Mouse (Mus musculus) kidney, adult 2 months (tissue): Measurements from ENCODE around the gene Dhx34. TPM values are rescaled to one million over a fixed set of nuclear protein-coding genes. Genes with fewer than 3 reads are reported as not detected.

Experiments
- DNase-seq: peaks from one replicate; pipeline ENCODE4 v3.0.0; 2021
- H3K27ac ChIP-seq: fragments of 200-500 bp; 2 replicates; pipeline ENCODE4 v1.5.1; 2012; ENCODE audit warnings: low read depth, low read length, control low read depth, inconsistent platforms; ENCODE audit not compliant: insufficient read depth
- H3K27me3 ChIP-seq: fragments of 200-500 bp; replicated peaks from 2 replicates; pipeline ENCODE4 v1.6.1; 2012; ENCODE audit warnings: mild to moderate bottlenecking, moderate library complexity, low read length, inconsistent platforms; ENCODE audit not compliant: control insufficient read depth, insufficient read depth
- H3K36me3 ChIP-seq: fragments of 200-500 bp; 2 replicates; pipeline ENCODE4 v1.6.1; 2012; ENCODE audit warnings: mild to moderate bottlenecking, moderate library complexity, low read length, inconsistent platforms; ENCODE audit not compliant: control insufficient read depth, insufficient read depth
- H3K4me1 ChIP-seq: fragments of 200-500 bp; 2 replicates; pipeline ENCODE4 v1.6.1; 2011; ENCODE audit warnings: low read length; ENCODE audit not compliant: control insufficient read depth, insufficient read depth
- H3K4me3 ChIP-seq: fragments of 200-500 bp; 2 replicates; pipeline ENCODE4 v1.5.1; 2011; ENCODE audit warnings: mild to moderate bottlenecking, low read depth, low read length, control low read depth; ENCODE audit not compliant: insufficient read depth
- CTCF ChIP-seq: fragments of 200-500 bp; conservative IDR thresholded peaks from 2 replicates; pipeline ENCODE4 v1.5.1; 2011; ENCODE audit warnings: low read depth, mild to moderate bottlenecking, control low read depth, low read length, moderate library complexity, mixed read lengths; ENCODE audit not compliant: insufficient read depth, insufficient read length
- POLR2A ChIP-seq: fragments of 200-500 bp; IDR thresholded peaks from one replicate; pipeline ENCODE4 v1.6.1; 2011; ENCODE audit warnings: low read depth, low read length, control low read depth
- WGBS: fragments of 180-500 bp; shearing (Covaris S2); methylation state at CpG from one replicate; pipeline ENCODE4 v1.1.7; 2018; 5-methylcytosine and 5-hydroxymethylcytosine counted together
- polyA plus RNA-seq: library from polyadenylated mRNA; depleted of rRNA; stranded (reverse); fragments of >200 nt; gene quantifications from 2 replicates; pipeline ENCODE4 v1.2.3, GENCODE M21; 2012

Dhx34 gene
- polyA plus RNA-seq, 1 experiment = 22.7 TPM

DNA sequence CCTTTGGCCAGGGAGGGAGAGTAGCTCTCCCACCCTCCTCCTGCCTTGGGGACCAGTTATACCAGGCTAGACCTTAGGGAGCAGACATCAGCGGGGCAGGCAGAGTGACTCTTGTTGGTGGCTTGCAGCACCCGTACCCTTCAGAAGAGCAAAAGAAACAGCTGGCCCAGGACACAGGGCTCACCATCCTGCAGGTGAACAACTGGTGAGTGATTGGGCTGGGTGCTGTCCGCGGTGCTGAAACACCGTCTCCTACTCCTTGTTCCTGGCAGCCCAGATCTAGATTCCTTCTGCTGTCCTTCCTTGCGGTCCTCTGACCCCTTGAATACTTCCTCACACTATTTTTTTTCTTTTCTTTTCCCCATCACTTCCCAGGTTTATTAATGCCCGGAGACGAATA is 38.2 kb downstream of the Dhx34 start:
- H3K36me3 ChIP-seq = no peaks in the 10 kb centered on the region
- no peaks in the 10 kb centered on the region for H3K27me3 ChIP-seq
- DNase-seq = peak; percentile 62
- no peak overlapping the region for H3K4me3 ChIP-seq
- WGBS = 19% methylated on average over 8 of the region's 8 CpGs
- H3K4me1 ChIP-seq = no peaks in the 10 kb centered on the region
- H3K27ac ChIP-seq = no peak overlapping the region
- TF ChIP-seq CTCF = no peak
- TF ChIP-seq POLR2A = no peak

DNA sequence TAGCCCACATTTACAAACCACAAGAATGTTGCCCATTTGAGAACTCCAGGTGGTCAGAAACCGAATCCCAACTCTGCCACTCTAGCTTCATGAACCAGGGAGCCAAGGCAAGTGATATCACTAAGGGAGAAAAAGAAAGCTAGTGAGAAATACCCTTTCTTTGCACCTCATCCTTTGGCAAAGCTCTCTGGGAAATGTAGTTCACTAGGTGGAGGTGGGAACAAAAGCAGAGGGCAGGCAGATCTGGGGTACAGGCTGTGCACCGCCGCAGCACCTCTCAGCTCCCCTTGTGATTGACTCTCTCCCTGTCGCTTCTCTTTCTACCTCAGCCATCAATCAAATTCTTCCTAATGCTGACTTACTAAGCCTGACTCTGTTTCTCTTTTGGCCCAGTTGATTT is 43.7 kb downstream of the Dhx34 start:
- no peaks in the 10 kb centered on the region for H3K27me3 ChIP-seq
- no peaks in the 10 kb centered on the region for H3K36me3 ChIP-seq
- no peak overlapping the region for H3K27ac ChIP-seq
- TF ChIP-seq CTCF (no peak), POLR2A (no peak)
- no peak overlapping the region for H3K4me3 ChIP-seq
- 81% methylated on average over 4 of the region's 4 CpGs for WGBS
- H3K4me1 ChIP-seq = no peaks in the 10 kb centered on the region
- DNase-seq = no peak

- H3K27ac ChIP-seq = no peak overlapping the region
- WGBS = under 1% methylated on average over 10 of the region's 10 CpGs
- TF ChIP-seq CTCF (no peak), POLR2A (no peak)
- no peaks in the 10 kb centered on the region for H3K36me3 ChIP-seq
- no peaks in the 10 kb centered on the region for H3K27me3 ChIP-seq
- peak overlapping the region; percentile 51 for H3K4me3 ChIP-seq
- DNase-seq = no peak
- no peaks in the 10 kb centered on the region for H3K4me1 ChIP-seq
Observed at GRCm38 (mm10) chr7:16175542-16175931, 46.3 kb downstream of the Dhx34 start.

GRCm38 (mm10) chr7:16174597-16175541 is 47.0 kb downstream of the Dhx34 start, which contains the start of gene Meis3:
Meis3 (plus strand) TSS chr7:16175090.
- Histone ChIP-seq H3K4me1 (no peaks in the 10 kb centered on the region), H3K4me3 (peak within 1 kb of the TSS; percentile 51), H3K27ac (no peak within 1 kb of the TSS), H3K27me3 (no peaks in the 10 kb centered on the region), H3K36me3 (no peaks in the 10 kb centered on the region)
- DNase-seq = peak; percentile 21
- 1% methylated on average over 35 of the region's 42 CpGs for WGBS
- no peak for TF ChIP-seq CTCF

- H3K4me1 ChIP-seq = no peaks in the 10 kb centered on the region
- DNase-seq = no peak
- no peaks in the 10 kb centered on the region for H3K36me3 ChIP-seq
- H3K4me3 ChIP-seq = no peak overlapping the region
- H3K27me3 ChIP-seq = no peaks in the 10 kb centered on the region
- WGBS = 22% methylated on average over 5 of the region's 5 CpGs
- TF ChIP-seq CTCF = no peak
- TF ChIP-seq POLR2A = no peak
- no peak overlapping the region for H3K27ac ChIP-seq
Observed at GRCm38 (mm10) chr7:16173146-16173545, 48.7 kb downstream of the Dhx34 start.

DNA sequence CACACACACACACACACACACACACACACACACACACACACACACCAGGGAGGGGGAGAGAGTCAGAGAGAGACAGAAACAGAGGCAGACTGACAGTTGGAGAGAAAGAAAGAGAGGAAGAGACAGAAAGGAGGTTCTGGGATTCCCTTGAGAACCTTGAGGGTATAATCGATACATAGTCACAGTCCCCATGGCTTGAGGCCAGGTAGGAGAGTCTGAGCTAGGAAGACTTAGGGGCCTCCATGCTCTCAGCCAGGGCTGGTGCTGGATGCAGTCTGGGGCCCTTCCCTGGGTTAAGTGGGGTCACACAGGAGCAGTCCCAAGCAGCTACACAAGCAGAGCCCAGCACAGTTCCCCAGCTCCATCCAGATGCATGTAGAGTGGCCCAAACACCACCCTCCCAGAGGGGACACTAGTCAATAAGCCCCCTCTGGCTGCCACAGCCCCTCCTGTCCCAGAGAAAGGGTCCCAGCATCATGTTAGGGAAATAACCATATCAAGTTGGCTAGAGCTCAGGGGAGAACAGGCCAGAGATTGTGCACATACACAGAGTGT is 49.2 kb downstream of the Dhx34 start:
- H3K4me1 ChIP-seq = no peaks in the 10 kb centered on the region
- no peak overlapping the region for H3K4me3 ChIP-seq
- 19% methylated on average over 1 of the region's 1 CpGs for WGBS
- DNase-seq = no peak
- no peak for TF ChIP-seq POLR2A
- no peak for TF ChIP-seq CTCF
- H3K36me3 ChIP-seq = no peaks in the 10 kb centered on the region
- H3K27ac ChIP-seq = no peak overlapping the region
- no peaks in the 10 kb centered on the region for H3K27me3 ChIP-seq

DNA sequence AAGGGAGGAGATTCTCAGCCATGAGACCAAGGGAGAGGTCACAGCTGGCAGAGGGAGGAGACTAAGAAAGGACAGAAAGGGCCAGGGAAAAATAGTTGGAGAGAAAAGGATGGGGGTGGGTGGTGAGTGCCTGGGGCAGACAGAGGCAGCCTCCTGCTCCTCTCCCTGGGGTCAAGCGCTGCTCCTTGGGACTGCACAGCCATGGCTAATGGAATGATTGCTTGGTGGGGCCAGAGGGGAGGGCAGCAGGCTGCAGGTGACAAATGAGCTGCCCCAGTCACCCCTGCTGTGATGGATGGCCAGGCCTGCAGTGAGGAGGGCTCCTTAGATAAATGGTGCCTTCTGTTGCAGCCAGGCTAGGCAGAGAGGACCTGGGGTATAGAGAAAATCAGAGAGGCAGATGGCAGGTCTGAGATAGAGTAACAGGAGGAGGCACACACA is 49.7 kb downstream of the Dhx34 start:
- no peaks in the 10 kb centered on the region for H3K27me3 ChIP-seq
- WGBS = 8% methylated on average over 1 of the region's 1 CpGs
- H3K27ac ChIP-seq = no peak overlapping the region
- TF ChIP-seq CTCF = no peak
- TF ChIP-seq POLR2A = no peak
- no peak for DNase-seq
- no peak overlapping the region for H3K4me3 ChIP-seq
- H3K4me1 ChIP-seq = no peaks in the 10 kb centered on the region
- no peaks in the 10 kb centered on the region for H3K36me3 ChIP-seq
